Mouse (Mus musculus) heart, adult 18-20 months (tissue): Measurements from ENCODE around the gene Myo18b. TPM values are rescaled to one million over a fixed set of nuclear protein-coding genes. Genes with fewer than 3 reads are reported as not detected.

ENCODE experiments used
- DNase-seq, 2 experiments: peaks; one replicate each; pipeline ENCODE4 v3.0.0; 2021 to 2022; ENCODE audit warnings: mixed read lengths in 1 of 2
- long read RNA-seq, 2 experiments: library from polyadenylated mRNA; stranded (forward); transcript quantifications; one replicate each; pipeline ENCODE4 v2.0.0; 2021
- total RNA-seq, 2 experiments: library from RNA; stranded (reverse); gene quantifications; 2 replicates each; pipeline ENCODE4 v1.2.3; 2021

Gene Myo18b
- total RNA-seq: 100 to 1,000 TPM; 197 to 201 TPM
- long read RNA-seq, experiment 1, full-length matches to known transcripts: 8 of 71 reads
- long read RNA-seq, experiment 1, partial matches to known transcripts: 59 of 71 reads
- long read RNA-seq, experiment 1, other reads (novel, unspliced or antisense): 4 of 71 reads
- long read RNA-seq, experiment 2, full-length matches to known transcripts: 1 of 23 reads
- long read RNA-seq, experiment 2, partial matches to known transcripts: 18 of 23 reads
- long read RNA-seq, experiment 2, other reads (novel, unspliced or antisense): 4 of 23 reads

GRCm38 (mm10) chr5:112895674-112896654 lies at the start of gene Myo18b:
TSS of gene Myo18b (minus strand) at chr5:112896362.
- DNase-seq: peak; percentile 75 to 89

GRCm38 (mm10) chr5:112945925-112946324 lies 49.8 kb upstream of the Myo18b start:
- DNase-seq: no peak

GRCm38 (mm10) chr5:112942244-112942643 lies 46.1 kb upstream of the Myo18b start:
- DNase-seq: no peak

- DNase-seq: peak in 1 of 2 experiments; percentile 21
Observed at GRCm38 (mm10) chr5:112941001-112941400, 44.8 kb upstream of the Myo18b start.

GRCm38 (mm10) chr5:112936632-112937031 lies 40.5 kb upstream of the Myo18b start:
- no peak for DNase-seq

- no peak for DNase-seq
Observed at GRCm38 (mm10) chr5:112935436-112935835, 39.3 kb upstream of the Myo18b start.

GRCm38 (mm10) chr5:112932878-112933567 lies 36.9 kb upstream of the Myo18b start:
- DNase-seq: peak; percentile 29 to 58

GRCm38 (mm10) chr5:112931901-112932300 lies 35.7 kb upstream of the Myo18b start:
- DNase-seq: no peak

- DNase-seq: no peak
Observed at GRCm38 (mm10) chr5:112928201-112928881, 32.2 kb upstream of the Myo18b start.

- DNase-seq: no peak
Observed at GRCm38 (mm10) chr5:112925422-112925821, 29.3 kb upstream of the Myo18b start.

- DNase-seq: no peak
Observed at GRCm38 (mm10) chr5:112924806-112925205, 28.6 kb upstream of the Myo18b start.

GRCm38 (mm10) chr5:112923841-112924240 lies 27.7 kb upstream of the Myo18b start:
- peak in 1 of 2 experiments; percentile 11 for DNase-seq

- DNase-seq: no peak
Observed at GRCm38 (mm10) chr5:112921914-112922313, 25.8 kb upstream of the Myo18b start.

- DNase-seq: no peak
Observed at GRCm38 (mm10) chr5:112910381-112910780, 14.2 kb upstream of the Myo18b start.

- DNase-seq: peak; percentile 40 to 48
Observed at GRCm38 (mm10) chr5:112908169-112908614, 12.0 kb upstream of the Myo18b start.

- no peak for DNase-seq
Observed at GRCm38 (mm10) chr5:112907504-112907903, 11.3 kb upstream of the Myo18b start.

- DNase-seq: peak in 1 of 2 experiments; percentile 35
Observed at GRCm38 (mm10) chr5:112893462-112894060, 2.6 kb downstream of the Myo18b start.

- DNase-seq: no peak
Observed at GRCm38 (mm10) chr5:112892411-112892810, 3.8 kb downstream of the Myo18b start.

- DNase-seq: peak; percentile 36 to 46
Observed at GRCm38 (mm10) chr5:112888651-112889050, 7.5 kb downstream of the Myo18b start.

- DNase-seq: peak; percentile 77 to 82
Observed at GRCm38 (mm10) chr5:112886687-112887491, 9.3 kb downstream of the Myo18b start.
